Mouse (Mus musculus) left cerebral cortex, adult 8-10 months (tissue): Measurements from ENCODE around the gene Ssu72. TPM values are rescaled to one million over a fixed set of nuclear protein-coding genes. Genes with fewer than 3 reads are reported as not detected.

ENCODE experiments used
- DNase-seq, 2 experiments: peaks; one replicate each; pipeline ENCODE4 v3.0.0; 2022; ENCODE audit warnings: low spot score in 2 of 2
- total RNA-seq, 4 experiments: library from RNA; stranded (reverse); gene quantifications; 2 replicates each; pipeline ENCODE4 v1.2.4; 2022

Gene Ssu72
- total RNA-seq, 4 experiments from 2014 or later, result 91.0 to 111 (median 98.8) TPM

- no peak for DNase-seq
Measured at GRCm38 (mm10) chr4:155777816-155778215, 73.2 kb downstream of the Ssu72 start.

- no peak for DNase-seq
Measured at GRCm38 (mm10) chr4:155779498-155779897, 74.9 kb downstream of the Ssu72 start.

GRCm38 (mm10) chr4:155780895-155781294 lies 76.3 kb downstream of the Ssu72 start:
- DNase-seq, result no peak

Other genes starting within 250 kb of the Ssu72 start
- 1 to 10 TPM in 3 of 4 experiments, under 1 TPM in 1; 0.41 to 2.0 (median 1.7) TPM for gene Tmem52, start 235.7 kb upstream of the Ssu72 start, total RNA-seq
- gene Gnb1, start 213.4 kb upstream of the Ssu72 start, total RNA-seq, result 100 to 1,000 TPM; 790 to 898 (median 858) TPM
- 10 to 100 TPM; 43.2 to 55.5 (median 52.6) TPM for gene Nadk, start 142.4 kb upstream of the Ssu72 start, total RNA-seq
- gene Slc35e2, start 103.4 kb upstream of the Ssu72 start, total RNA-seq, result 10 to 100 TPM; 42.9 to 50.6 (median 43.8) TPM
- 10 to 100 TPM; 40.1 to 55.0 (median 47.1) TPM for gene Cdk11b, start 79.9 kb upstream of the Ssu72 start, total RNA-seq
- gene Gm10563, start 59.4 kb upstream of the Ssu72 start, total RNA-seq, result not detected
- gene Mmp23, start 51.4 kb upstream of the Ssu72 start, total RNA-seq, result 1 to 10 TPM in 3 of 4 experiments, under 1 TPM in 1; 0.99 to 2.8 (median 2.1) TPM
- 100 to 1,000 TPM; 108 to 124 (median 117) TPM for gene Mib2, start 35.6 kb upstream of the Ssu72 start, total RNA-seq
- gene Fndc10, start 10.5 kb upstream of the Ssu72 start, total RNA-seq, result 10 to 100 TPM; 31.6 to 37.7 (median 34.7) TPM
- 10 to 100 TPM; 43.9 to 53.3 (median 48.9) TPM for gene Tmem240, start 30.0 kb downstream of the Ssu72 start, total RNA-seq
- gene Atad3a, start 56.3 kb downstream of the Ssu72 start, total RNA-seq, result 10 to 100 TPM; 41.3 to 55.7 (median 51.1) TPM
- gene Vwa1, start 69.9 kb downstream of the Ssu72 start, total RNA-seq, result 10 to 100 TPM; 14.0 to 14.9 (median 14.4) TPM
- gene Tmem88b, start 81.1 kb downstream of the Ssu72 start, total RNA-seq, result 10 to 100 TPM; 35.4 to 43.6 (median 36.6) TPM
- under 1 TPM in 1 of 4 experiments, not detected in 3; 0.35 TPM for gene Ankrd65, start 85.6 kb downstream of the Ssu72 start, total RNA-seq
- 10 to 100 TPM; 75.3 to 87.1 (median 84.7) TPM for gene Mrpl20, start 98.1 kb downstream of the Ssu72 start, total RNA-seq
- gene Ccnl2, start 107.7 kb downstream of the Ssu72 start, total RNA-seq, result 10 to 100 TPM; 54.7 to 60.9 (median 57.6) TPM
- 100 to 1,000 TPM; 101 to 109 (median 102) TPM for gene Aurkaip1, start 126.5 kb downstream of the Ssu72 start, total RNA-seq
- gene Mxra8, start 134.9 kb downstream of the Ssu72 start, total RNA-seq, result 10 to 100 TPM in 1 of 4 experiments, 1 to 10 TPM in 3; 8.9 to 10.3 (median 9.3) TPM
- gene Dvl1, start 142.6 kb downstream of the Ssu72 start, total RNA-seq, result 10 to 100 TPM; 81.1 to 86.5 (median 81.4) TPM
- under 1 TPM in 2 of 4 experiments, not detected in 2; 0.30 to 0.39 TPM for gene Tas1r3, start 158.6 kb downstream of the Ssu72 start, total RNA-seq
- 10 to 100 TPM; 30.1 to 48.4 (median 33.7) TPM for gene Cptp, start 164.6 kb downstream of the Ssu72 start, total RNA-seq
- gene Ints11, start 164.7 kb downstream of the Ssu72 start, total RNA-seq, result 10 to 100 TPM; 26.8 to 32.6 (median 30.0) TPM
- 10 to 100 TPM; 49.0 to 65.6 (median 58.5) TPM for gene Pusl1, start 187.0 kb downstream of the Ssu72 start, total RNA-seq
- gene Acap3, start 187.0 kb downstream of the Ssu72 start, total RNA-seq, result 100 to 1,000 TPM; 108 to 128 (median 122) TPM
- gene Ube2j2, start 239.0 kb downstream of the Ssu72 start, total RNA-seq, result 10 to 100 TPM; 57.7 to 67.6 (median 65.2) TPM